Mouse (Mus musculus): ENCODE measurements around the gene Kcnk1.

GRCm38 (mm10) chr8:125983515-125983914 is 11.5 kb upstream of the Kcnk1 start:
- no peak for TF ChIP-seq POLR2A (IDR thresholded peaks at IDR 0.05; ENCODE audit: low read depth, low read length)
- no peak for TF ChIP-seq CTCF (IDR thresholded peaks at IDR 0.05; ENCODE audit: extremely low read depth, insufficient read length, insufficient replicate concordance, low read depth, low read length)

All from small intestine, adult 2 months (tissue).